Mouse (Mus musculus): ENCODE measurements at regions not wholly inside any gene's neighbourhood (a gene's known extent, or its start where the extent isn't known, plus 50 kb on each side); places are given as distances from the start of the nearest gene placed in this dataset.
"Not testable (repeated sequence)": the region's sequence is repeated elsewhere in the genome, so short reads cannot be mapped to it uniquely, and the experiment has no call there.

- H3K9ac ChIP-seq (replicated peaks; ENCODE audit: low read depth), result no peak overlapping the region
- ATAC-seq, result no peak
- 66% methylated on average over 6 of the region's 6 CpGs for WGBS
These were observed 99.4 kb upstream of the Frmd4a start for GRCm38 (mm10) chr2:3918156-3918555.

DNA sequence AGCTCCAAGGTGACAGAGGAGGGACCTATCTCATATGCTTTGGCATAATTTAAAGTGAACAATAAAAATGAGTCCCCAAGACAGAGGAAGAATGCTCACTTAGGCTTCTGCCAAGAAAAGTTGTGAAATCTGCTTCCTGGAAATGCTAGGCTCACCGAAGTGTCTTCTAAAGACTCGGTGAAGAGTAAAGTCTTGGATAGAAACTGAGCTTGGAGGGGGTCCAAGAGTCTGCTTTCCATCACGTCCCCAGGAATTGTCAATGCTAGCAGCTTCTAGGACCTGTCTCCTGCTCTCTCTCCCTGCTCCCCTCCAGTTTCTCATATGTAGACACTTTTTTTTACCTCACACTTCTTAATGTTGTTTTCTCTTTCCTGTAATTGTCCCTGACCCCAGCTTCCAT, 97.6 kb upstream of the Frmd4a start:
- H3K9me3 ChIP-seq (ENCODE audit: low read length), result no peaks in the 10 kb centered on the region
- no peak for ATAC-seq
- no peak overlapping the region for H3K4me3 ChIP-seq (ENCODE audit: low read depth, low read length)
- TF ChIP-seq CTCF (IDR thresholded peaks at IDR 0.05) (no peak), EP300 (IDR thresholded peaks at IDR 0.05) (no peak)
- H3K27me3 ChIP-seq (replicated peaks; ENCODE audit: insufficient read depth, low read length), result no peaks in the 10 kb centered on the region
- no peak overlapping the region for H3K9ac ChIP-seq (replicated peaks; ENCODE audit: low read depth)
- no peaks in the 10 kb centered on the region for H3K36me3 ChIP-seq (ENCODE audit: insufficient read depth, low read length)
- WGBS, result 56% methylated on average over 3 of the region's 3 CpGs
- no peak overlapping the region for H3K4me2 ChIP-seq (replicated peaks; ENCODE audit: low read depth, low read length)
- H3K27ac ChIP-seq (ENCODE audit: low read length), result no peak overlapping the region
- no peak for DNase-seq (ENCODE audit: low spot score)
- H3K4me1 ChIP-seq (ENCODE audit: insufficient read depth, low read depth, low read length), result no peaks in the 10 kb centered on the region

More at GRCm38 (mm10) chr2:3918156-3918555, 99.4 kb upstream of the Frmd4a start:
- no peak for DNase-seq (ENCODE audit: low spot score)
- H3K36me3 ChIP-seq (ENCODE audit: insufficient read depth, low read length), result no peaks in the 10 kb centered on the region
- TF ChIP-seq EP300 (IDR thresholded peaks at IDR 0.05) (no peak), CTCF (IDR thresholded peaks at IDR 0.05) (no peak)
- H3K4me2 ChIP-seq (replicated peaks; ENCODE audit: low read depth, low read length), result no peak overlapping the region
- no peak overlapping the region for H3K4me3 ChIP-seq (ENCODE audit: low read depth, low read length)
- no peaks in the 10 kb centered on the region for H3K27me3 ChIP-seq (replicated peaks; ENCODE audit: insufficient read depth, low read length)
- no peak overlapping the region for H3K27ac ChIP-seq (ENCODE audit: low read length)
- no peaks in the 10 kb centered on the region for H3K9me3 ChIP-seq (ENCODE audit: low read length)
- H3K4me1 ChIP-seq (ENCODE audit: insufficient read depth, low read depth, low read length), result no peaks in the 10 kb centered on the region

GRCm38 (mm10) chr2:3921084-3921483, 96.4 kb upstream of the Frmd4a start:
- H3K27me3 ChIP-seq (replicated peaks; ENCODE audit: insufficient read depth, low read length); ATAC-seq; H3K4me1 ChIP-seq (ENCODE audit: insufficient read depth, low read depth, low read length); H3K4me2 ChIP-seq (replicated peaks; ENCODE audit: low read depth, low read length); H3K9ac ChIP-seq (replicated peaks; ENCODE audit: low read depth); H3K9me3 ChIP-seq (ENCODE audit: low read length); H3K27ac ChIP-seq (ENCODE audit: low read length); DNase-seq (ENCODE audit: low spot score); H3K4me3 ChIP-seq (ENCODE audit: low read depth, low read length); H3K36me3 ChIP-seq (ENCODE audit: insufficient read depth, low read length): not testable (repeated sequence)
- 83% methylated on average over 2 of the region's 2 CpGs for WGBS

DNA sequence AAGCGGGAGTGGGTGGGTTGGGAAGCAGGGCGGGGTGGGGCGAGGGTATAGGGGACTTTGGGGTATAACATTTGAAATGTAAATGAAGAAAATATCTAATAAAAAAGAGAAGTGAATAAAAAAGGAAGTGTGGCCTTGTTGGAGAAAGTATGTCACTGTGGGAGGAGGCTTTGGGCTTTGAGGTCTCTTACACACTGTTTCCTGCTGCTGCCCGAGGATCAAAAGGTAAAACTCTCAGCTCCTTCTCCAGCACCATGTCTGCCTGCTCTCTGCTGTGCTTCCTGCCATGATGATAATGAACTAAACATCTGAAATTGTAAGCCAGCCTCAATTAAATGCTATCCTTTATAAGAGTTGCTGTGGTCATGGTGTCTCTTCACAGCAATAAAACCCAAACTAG, 94.8 kb upstream of the Frmd4a start:
- ATAC-seq (no peak), DNase-seq (ENCODE audit: low spot score) (no peak)
- Histone ChIP-seq H3K27ac (ENCODE audit: low read length) (no peak overlapping the region), H3K36me3 (ENCODE audit: insufficient read depth, low read length) (no peaks in the 10 kb centered on the region), H3K4me1 (ENCODE audit: insufficient read depth, low read depth, low read length) (no peaks in the 10 kb centered on the region), H3K4me3 (ENCODE audit: low read depth, low read length) (no peak overlapping the region), H3K4me2 (replicated peaks; ENCODE audit: low read depth, low read length) (no peak overlapping the region), H3K9me3 (ENCODE audit: low read length) (no peaks in the 10 kb centered on the region), H3K27me3 (replicated peaks; ENCODE audit: insufficient read depth, low read length) (no peaks in the 10 kb centered on the region), H3K9ac (replicated peaks; ENCODE audit: low read depth) (no peak overlapping the region)
- no peak for TF ChIP-seq CTCF (IDR thresholded peaks at IDR 0.05)
- 74% methylated on average over 4 of the region's 4 CpGs for WGBS

GRCm38 (mm10) chr2:3924696-3925095, 92.8 kb upstream of the Frmd4a start:
- 63% methylated on average over 6 of the region's 6 CpGs for WGBS
- no peak overlapping the region for H3K9ac ChIP-seq (replicated peaks; ENCODE audit: low read depth)
- TF ChIP-seq CTCF (IDR thresholded peaks at IDR 0.05) (no peak), EP300 (IDR thresholded peaks at IDR 0.05) (no peak)
- H3K27ac ChIP-seq (ENCODE audit: low read length), result no peak overlapping the region
- no peak overlapping the region for H3K4me2 ChIP-seq (replicated peaks; ENCODE audit: low read depth, low read length)
- H3K27me3 ChIP-seq (replicated peaks; ENCODE audit: insufficient read depth, low read length), result no peaks in the 10 kb centered on the region
- no peaks in the 10 kb centered on the region for H3K4me1 ChIP-seq (ENCODE audit: insufficient read depth, low read depth, low read length)
- DNase-seq (ENCODE audit: low spot score), result no peak
- no peaks in the 10 kb centered on the region for H3K36me3 ChIP-seq (ENCODE audit: insufficient read depth, low read length)
- H3K9me3 ChIP-seq (ENCODE audit: low read length), result no peaks in the 10 kb centered on the region
- no peak overlapping the region for H3K4me3 ChIP-seq (ENCODE audit: low read depth, low read length)
- no peak for ATAC-seq

GRCm38 (mm10) chr2:3925199-3925598, 92.3 kb upstream of the Frmd4a start:
- no peak overlapping the region for H3K4me2 ChIP-seq (replicated peaks; ENCODE audit: low read depth, low read length)
- no peak overlapping the region for H3K9ac ChIP-seq (replicated peaks; ENCODE audit: low read depth)
- no peaks in the 10 kb centered on the region for H3K9me3 ChIP-seq (ENCODE audit: low read length)
- no peak overlapping the region for H3K4me3 ChIP-seq (ENCODE audit: low read depth, low read length)
- no peaks in the 10 kb centered on the region for H3K4me1 ChIP-seq (ENCODE audit: insufficient read depth, low read depth, low read length)
- DNase-seq (ENCODE audit: low spot score), result no peak
- H3K36me3 ChIP-seq (ENCODE audit: insufficient read depth, low read length), result no peaks in the 10 kb centered on the region
- 79% methylated on average over 3 of the region's 3 CpGs for WGBS
- no peak overlapping the region for H3K27ac ChIP-seq (ENCODE audit: low read length)
- TF ChIP-seq CTCF (IDR thresholded peaks at IDR 0.05), result no peak
- TF ChIP-seq EP300 (IDR thresholded peaks at IDR 0.05), result no peak
- no peak for ATAC-seq
- H3K27me3 ChIP-seq (replicated peaks; ENCODE audit: insufficient read depth, low read length), result no peaks in the 10 kb centered on the region

GRCm38 (mm10) chr2:3926129-3926528, 91.4 kb upstream of the Frmd4a start:
- Histone ChIP-seq H3K4me2 (replicated peaks; ENCODE audit: low read depth, low read length) (no peak overlapping the region), H3K9me3 (ENCODE audit: low read length) (no peaks in the 10 kb centered on the region), H3K4me1 (ENCODE audit: insufficient read depth, low read depth, low read length) (no peaks in the 10 kb centered on the region), H3K27me3 (replicated peaks; ENCODE audit: insufficient read depth, low read length) (no peaks in the 10 kb centered on the region), H3K9ac (replicated peaks; ENCODE audit: low read depth) (no peak overlapping the region), H3K27ac (ENCODE audit: low read length) (no peak overlapping the region), H3K4me3 (ENCODE audit: low read depth, low read length) (no peak overlapping the region), H3K36me3 (ENCODE audit: insufficient read depth, low read length) (no peaks in the 10 kb centered on the region)
- DNase-seq (ENCODE audit: low spot score), result no peak
- ATAC-seq, result no peak
- TF ChIP-seq CTCF (IDR thresholded peaks at IDR 0.05), result no peak
- TF ChIP-seq EP300 (IDR thresholded peaks at IDR 0.05), result no peak

Measured in lung, postnatal 0 days (tissue).